Mouse (Mus musculus) small intestine, adult 2 months (tissue): ENCODE measurements around the gene Gm12845. TPM values are rescaled to one million over a fixed set of nuclear protein-coding genes. Genes with fewer than 3 reads are reported as not detected.

Experiments used
- H3K27ac ChIP-seq: fragments of 200-500 bp; 2 replicates; pipeline ENCODE4 v1.5.1; 2012; ENCODE audit warnings: low read depth, low read length, control low read depth, inconsistent platforms; ENCODE audit not compliant: insufficient read depth
- H3K27me3 ChIP-seq: fragments of 200-500 bp; 2 replicates; pipeline ENCODE4 v1.6.1; 2012; ENCODE audit warnings: mild to moderate bottlenecking, moderate library complexity, low read length, inconsistent platforms; ENCODE audit not compliant: control insufficient read depth, insufficient read depth
- H3K36me3 ChIP-seq: fragments of 200-500 bp; 2 replicates; pipeline ENCODE4 v1.6.1; 2012; ENCODE audit warnings: mild to moderate bottlenecking, low read length, control low read depth, inconsistent platforms; ENCODE audit not compliant: control insufficient read depth, insufficient read depth
- H3K4me1 ChIP-seq: fragments of 200-500 bp; 2 replicates; pipeline ENCODE4 v1.6.1; 2012; ENCODE audit warnings: low read length, inconsistent platforms, mixed read lengths; ENCODE audit not compliant: control insufficient read depth, insufficient read depth, insufficient read length
- H3K4me3 ChIP-seq: fragments of 200-500 bp; 2 replicates; pipeline ENCODE4 v1.5.1; 2012; ENCODE audit warnings: low read depth, mild to moderate bottlenecking, control low read depth, inconsistent platforms, low read length, moderate library complexity
- CTCF ChIP-seq: fragments of 200-500 bp; IDR thresholded peaks from 2 replicates; pipeline ENCODE4 v1.5.1; 2012; ENCODE audit warnings: low read depth, mild to moderate bottlenecking, control low read depth, inconsistent platforms, low read length, moderate library complexity, mixed read lengths; ENCODE audit not compliant: insufficient replicate concordance, insufficient read length; ENCODE audit errors: extremely low read depth
- POLR2A ChIP-seq: fragments of 200-500 bp; IDR thresholded peaks from 2 replicates; pipeline ENCODE4 v1.6.1; 2012; ENCODE audit warnings: low read depth, mild to moderate bottlenecking, control low read depth, inconsistent platforms, low read length, moderate library complexity
- WGBS: fragments of 180-500 bp; shearing (Covaris S2); methylation state at CpG from one replicate; pipeline ENCODE4 v1.1.7; 2018; 5-methylcytosine and 5-hydroxymethylcytosine counted together
- polyA plus RNA-seq: library from polyadenylated mRNA; depleted of rRNA; stranded (reverse); fragments of >200 nt; gene quantifications from 2 replicates; pipeline ENCODE4 v1.2.3, GENCODE M21; 2012; rRNA removed

Gene Gm12845
- polyA plus RNA-seq, result not detected in 2 replicates

GRCm38 (mm10) chr4:117724112-117724511 lies at the start of gene Gm12845:
Gene Gm12845 (plus strand): TSS chr4:117724412.
- Histone ChIP-seq H3K27ac (no peak within 1 kb of the TSS), H3K27me3 (no peaks in the 10 kb centered on the region), H3K36me3 (no peaks in the 10 kb centered on the region), H3K4me1 (no peaks in the 10 kb centered on the region), H3K4me3 (no peak within 1 kb of the TSS)
- no peak for TF ChIP-seq CTCF
- no peak for TF ChIP-seq POLR2A
- 85% methylated on average over 1 of the region's 1 CpGs for WGBS

- H3K4me3 ChIP-seq, result no peak overlapping the region
- TF ChIP-seq CTCF (peak; percentile 93; the same call in 1 of the 2 replicates), POLR2A (no peak)
- H3K27me3 ChIP-seq, result no peaks in the 10 kb centered on the region
- H3K4me1 ChIP-seq, result no peaks in the 10 kb centered on the region
- 15% methylated on average over 3 of the region's 3 CpGs for WGBS
- peaks cover 42% of the 10 kb centered on the region for H3K36me3 ChIP-seq
- no peak overlapping the region for H3K27ac ChIP-seq
Measured at GRCm38 (mm10) chr4:117676903-117677302, 47.3 kb upstream of the Gm12845 start.

GRCm38 (mm10) chr4:117680963-117681362 lies 43.2 kb upstream of the Gm12845 start:
- no peak overlapping the region for H3K27ac ChIP-seq
- peak overlapping the region; percentile 94 for H3K4me3 ChIP-seq
- H3K36me3 ChIP-seq, result peaks cover 16% of the 10 kb centered on the region
- 57% methylated on average over 6 of the region's 6 CpGs for WGBS
- no peak for TF ChIP-seq POLR2A
- TF ChIP-seq CTCF, result peak; percentile 23; the same call in 1 of the 2 replicates
- no peaks in the 10 kb centered on the region for H3K27me3 ChIP-seq
- H3K4me1 ChIP-seq, result no peaks in the 10 kb centered on the region

- under 1% methylated on average over 33 of the region's 33 CpGs for WGBS
- TF ChIP-seq POLR2A (peak; percentile 55), CTCF (no peak)
- H3K27me3 ChIP-seq, result no peaks in the 10 kb centered on the region
- peak within 1 kb of the TSS; percentile 94 for H3K4me3 ChIP-seq
- no peaks in the 10 kb centered on the region for H3K4me1 ChIP-seq
- H3K27ac ChIP-seq, result peak within 1 kb of the TSS; percentile 7; the same call in 1 of the 2 replicates
- H3K36me3 ChIP-seq, result peaks cover 10% of the 10 kb centered on the region
Measured at GRCm38 (mm10) chr4:117681931-117682461, 42.2 kb upstream of the Gm12845 start, which contains the start of gene Dmap1. Gene Dmap1 (minus strand): TSS chr4:117682273.

- no peak for TF ChIP-seq CTCF
- TF ChIP-seq POLR2A, result no peak
- H3K4me1 ChIP-seq, result no peaks in the 10 kb centered on the region
- no peaks in the 10 kb centered on the region for H3K27me3 ChIP-seq
- H3K36me3 ChIP-seq, result peaks cover 10% of the 10 kb centered on the region
- H3K27ac ChIP-seq, result no peak overlapping the region
- peak overlapping the region; percentile 94 for H3K4me3 ChIP-seq
Measured at GRCm38 (mm10) chr4:117682463-117682862, 41.7 kb upstream of the Gm12845 start.

- H3K4me1 ChIP-seq, result no peaks in the 10 kb centered on the region
- WGBS, result 56% methylated on average over 6 of the region's 6 CpGs
- TF ChIP-seq CTCF, result no peak
- no peak for TF ChIP-seq POLR2A
Measured at GRCm38 (mm10) chr4:117683048-117683768, 41.0 kb upstream of the Gm12845 start.

GRCm38 (mm10) chr4:117686354-117686753 lies 37.9 kb upstream of the Gm12845 start:
- no peaks in the 10 kb centered on the region for H3K27me3 ChIP-seq
- H3K36me3 ChIP-seq, result no peaks in the 10 kb centered on the region
- H3K27ac ChIP-seq, result no peak overlapping the region
- no peak overlapping the region for H3K4me3 ChIP-seq
- WGBS, result 80% methylated on average over 4 of the region's 4 CpGs
- TF ChIP-seq CTCF (no peak), POLR2A (no peak)
- no peaks in the 10 kb centered on the region for H3K4me1 ChIP-seq

More at GRCm38 (mm10) chr4:117683048-117683768, 41.0 kb upstream of the Gm12845 start:
- no peak overlapping the region for H3K27ac ChIP-seq
- H3K36me3 ChIP-seq, result peaks cover 9% of the 10 kb centered on the region
- H3K4me3 ChIP-seq, result no peak overlapping the region
- H3K27me3 ChIP-seq, result no peaks in the 10 kb centered on the region

- WGBS, result 3% methylated on average over 7 of the region's 7 CpGs
Measured at GRCm38 (mm10) chr4:117705361-117705760, 18.9 kb upstream of the Gm12845 start.

More at GRCm38 (mm10) chr4:117705361-117705760, 18.9 kb upstream of the Gm12845 start:
- no peak overlapping the region for H3K27ac ChIP-seq
- no peaks in the 10 kb centered on the region for H3K27me3 ChIP-seq
- peaks cover 10% of the 10 kb centered on the region for H3K4me1 ChIP-seq
- TF ChIP-seq POLR2A, result no peak
- no peak overlapping the region for H3K4me3 ChIP-seq
- H3K36me3 ChIP-seq, result no peaks in the 10 kb centered on the region
